Mouse (Mus musculus) yolk sac, embryonic 10.5 days (tissue): ENCODE data around the gene Olfr1496.
"Not testable (repeated sequence)": the region's sequence is repeated elsewhere in the genome, so short reads cannot be mapped to it uniquely, and the experiment has no call there.

Experiments
- DNase-seq: peaks from one replicate; pipeline ENCODE4 v3.0.0-alpha.2; 2017; ENCODE audit warnings: low spot score

The Olfr1496 gene

DNA sequence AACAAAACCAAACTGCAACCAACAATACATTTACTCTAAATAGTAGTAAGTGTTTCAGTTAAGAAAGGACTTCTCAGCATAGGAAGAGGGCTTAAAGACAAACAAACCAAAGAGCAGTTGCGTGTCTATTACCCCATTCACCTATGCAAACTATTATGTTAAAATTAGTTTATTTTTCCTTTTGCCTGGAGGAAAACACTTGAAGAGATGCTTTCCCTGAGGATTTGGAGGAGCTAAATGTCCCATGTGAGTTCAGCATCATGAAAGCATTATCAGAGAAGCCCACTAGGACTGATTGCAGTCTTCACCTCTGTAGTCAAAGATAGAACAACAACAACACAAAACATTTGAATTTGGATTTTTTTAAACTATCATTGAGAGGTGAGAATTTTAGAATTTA is at the start of gene Olfr1496:
Gene Olfr1496 (plus strand): TSS at position 301 of the 400 bp plus-strand sequence.
- DNase-seq, result no peak

- no peak for DNase-seq
Observed at GRCm38 (mm10) chr19:13739428-13739827, 38.2 kb upstream of the Olfr1496 start, which contains the start of gene Olfr1494. Gene Olfr1494, plus strand, starts transcription at chr19:13739728.

DNA sequence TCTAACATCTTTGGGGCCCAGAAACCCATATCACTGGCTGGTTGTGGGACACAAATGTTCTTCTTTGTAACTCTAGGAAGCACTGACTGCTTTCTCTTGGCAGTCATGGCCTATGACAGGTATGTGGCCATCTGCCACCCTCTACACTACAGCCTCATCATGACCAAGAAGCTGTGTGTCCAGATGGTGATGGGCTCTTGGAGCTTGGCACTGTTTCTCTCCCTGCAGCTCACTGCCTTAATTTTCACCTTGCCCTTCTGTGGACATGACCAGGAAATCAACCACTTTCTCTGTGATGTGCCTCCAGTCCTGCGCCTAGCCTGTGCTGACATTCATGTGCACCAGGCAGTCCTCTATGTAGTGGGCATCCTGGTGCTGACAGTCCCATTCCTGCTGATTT is 28.3 kb upstream of the Olfr1496 start:
- no peak for DNase-seq

- DNase-seq, result no peak
Observed at GRCm38 (mm10) chr19:13764306-13764705, 13.4 kb upstream of the Olfr1496 start, which contains the start of gene Olfr1495. Gene Olfr1495, plus strand, starts transcription at chr19:13764606.

GRCm38 (mm10) chr19:13768565-13769276 is 9.0 kb upstream of the Olfr1496 start:
- DNase-seq, result no peak

DNA sequence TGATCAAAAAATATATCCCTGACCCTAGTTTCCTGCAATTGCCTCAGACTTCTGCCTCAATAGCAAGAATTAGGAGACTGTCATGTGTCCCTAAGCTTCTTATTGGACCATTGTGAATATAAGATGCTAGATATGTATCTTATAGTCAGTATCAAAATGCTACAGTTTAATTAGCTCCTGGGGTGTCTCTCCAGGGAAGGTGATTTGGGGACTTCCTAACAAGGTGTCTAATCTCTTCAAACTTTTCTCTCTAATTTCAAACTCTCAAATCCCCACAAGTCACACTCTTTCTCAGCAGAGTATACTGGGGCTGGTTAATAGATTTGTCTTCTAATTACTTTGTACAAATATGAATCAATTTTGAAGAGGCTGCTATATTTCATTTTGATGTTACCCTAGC is 20.4 kb downstream of the Olfr1496 start, which contains the start of gene Olfr1497:
Gene Olfr1497 (minus strand): TSS at position 101 of the 400 bp plus-strand sequence.
- no peak for DNase-seq

DNA sequence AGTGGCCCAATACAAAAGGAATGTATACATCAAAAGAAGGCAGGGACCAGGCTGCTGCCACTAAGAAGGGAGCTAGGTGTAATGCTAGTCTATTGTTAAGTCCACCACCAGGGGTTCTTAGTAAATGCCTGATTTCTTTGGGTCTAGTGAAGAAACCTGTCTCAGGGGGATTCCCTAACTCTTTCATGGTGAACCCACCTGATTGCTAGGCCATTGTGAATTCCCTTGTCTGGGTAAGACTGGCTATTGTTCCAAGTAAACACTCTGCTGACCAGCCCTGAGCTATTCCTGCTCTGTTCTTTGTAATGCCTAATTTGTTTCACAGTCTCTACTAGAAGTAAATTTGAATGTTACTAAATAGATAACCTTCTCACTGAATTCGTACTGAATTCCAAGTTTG is 27.8 kb downstream of the Olfr1496 start:
- not testable (repeated sequence) for DNase-seq

DNA sequence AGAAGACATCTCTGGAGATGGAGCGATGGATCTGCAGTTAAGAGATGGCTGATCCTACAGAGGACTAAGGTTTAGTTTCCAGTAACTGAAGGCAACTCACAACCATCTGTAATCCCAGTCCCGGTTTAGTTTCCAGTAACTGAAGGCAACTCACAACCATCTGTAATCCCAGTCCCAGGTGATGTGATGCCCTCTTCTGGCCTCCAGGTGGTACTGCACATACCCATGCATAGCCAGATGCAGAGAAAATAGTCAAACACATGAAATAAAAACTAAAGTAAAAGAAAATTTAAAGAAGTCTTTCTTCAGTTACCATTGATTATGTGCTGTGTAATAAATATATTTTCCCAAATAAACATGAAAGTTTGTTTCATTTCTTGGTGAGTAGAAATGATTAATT is 35.1 kb downstream of the Olfr1496 start:
- no peak for DNase-seq

DNA sequence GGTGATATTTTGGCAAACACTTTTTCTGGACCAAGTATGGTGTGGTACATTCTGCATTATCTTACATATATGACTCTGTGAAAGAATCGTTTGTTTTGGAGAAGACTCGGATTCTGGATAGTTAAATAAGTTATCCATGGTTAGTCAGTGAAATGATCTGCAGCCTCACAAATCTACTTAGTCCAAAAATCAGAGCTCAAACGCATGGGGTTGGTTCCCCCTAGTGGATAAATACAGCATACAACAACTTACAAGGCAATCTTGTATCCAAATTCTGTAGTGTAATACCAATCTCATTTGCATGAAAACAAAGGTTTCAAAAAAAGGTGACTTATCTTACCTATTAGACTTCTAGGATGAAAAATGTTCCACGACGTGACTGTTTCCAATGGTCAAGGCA is 41.1 kb downstream of the Olfr1496 start:
- no peak for DNase-seq

DNA sequence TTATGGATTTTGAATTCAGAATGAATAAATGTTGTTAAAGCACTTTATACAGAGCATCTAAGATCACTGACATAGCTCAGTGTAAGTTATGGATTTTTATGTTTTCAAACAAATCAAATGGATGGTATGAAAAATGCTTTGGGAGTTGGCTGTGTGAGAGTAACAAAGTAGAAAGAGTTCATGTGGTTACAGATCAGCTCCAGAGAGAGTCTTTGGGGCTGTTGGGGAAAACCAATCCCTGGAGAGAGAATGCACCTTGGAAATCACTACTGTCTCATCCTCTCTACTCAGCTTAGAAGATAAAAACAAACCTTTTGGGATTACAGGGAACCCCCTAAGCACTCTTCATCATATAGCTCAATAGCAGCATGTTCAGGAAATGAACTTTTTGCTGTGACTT is 41.7 kb downstream of the Olfr1496 start, which contains the start of gene Olfr1499:
Gene Olfr1499 (minus strand): TSS at position 101 of the 400 bp plus-strand sequence.
- no peak for DNase-seq

GRCm38 (mm10) chr19:13820847-13821246 is 43.2 kb downstream of the Olfr1496 start:
- no peak for DNase-seq

DNA sequence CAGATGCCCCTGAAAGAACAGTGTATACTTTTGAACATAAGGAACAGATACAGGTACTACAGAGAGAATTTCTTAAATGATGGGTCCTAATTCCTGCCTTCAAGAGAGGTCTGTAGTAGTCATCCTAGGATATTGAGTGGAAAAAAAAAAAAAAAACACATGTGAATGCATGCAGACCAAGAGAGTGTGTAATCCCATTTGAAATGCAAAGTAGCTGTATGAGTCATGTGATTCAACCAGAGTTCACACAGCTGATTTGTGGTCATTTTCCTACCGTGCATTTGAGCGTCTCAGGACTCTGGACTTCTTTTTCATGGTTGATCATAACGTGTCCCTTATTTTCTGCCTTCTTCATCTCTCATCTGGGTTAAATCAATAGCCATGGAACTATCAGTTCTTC is 50.8 kb downstream of the Olfr1496 start:
- DNase-seq, result no peak

DNA sequence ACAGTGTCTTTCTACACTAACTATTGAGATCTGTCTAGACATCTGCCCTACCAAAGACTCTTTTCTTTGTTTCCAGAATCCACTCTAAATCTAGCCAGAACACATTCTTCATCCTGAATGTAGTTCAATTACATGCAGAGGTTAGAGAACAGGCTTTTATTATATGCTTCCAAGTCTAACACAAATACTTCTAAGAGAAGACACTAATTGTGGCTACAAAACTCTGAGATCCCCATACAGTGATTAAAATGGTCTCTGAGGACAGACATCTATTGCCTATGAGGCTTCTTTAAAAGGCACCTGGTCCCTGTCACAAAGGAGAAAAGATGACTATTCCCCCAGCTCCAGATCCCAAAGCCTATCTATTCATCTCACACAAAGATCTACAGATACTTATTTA is 52.7 kb downstream of the Olfr1496 start, which contains the start of gene Olfr1500:
Gene Olfr1500 (minus strand): TSS at position 101 of the 400 bp plus-strand sequence.
- no peak for DNase-seq
